Mouse (Mus musculus) 3134 (cell line): ENCODE measurements around the gene Prnd.

Experiments used
- DNase-seq: peaks from one replicate; pipeline ENCODE4 v3.0.0-alpha.2; 2011; ENCODE audit warnings: low spot score; ENCODE audit not compliant: insufficient read length; ENCODE audit errors: extremely low read depth

Prnd gene

DNA sequence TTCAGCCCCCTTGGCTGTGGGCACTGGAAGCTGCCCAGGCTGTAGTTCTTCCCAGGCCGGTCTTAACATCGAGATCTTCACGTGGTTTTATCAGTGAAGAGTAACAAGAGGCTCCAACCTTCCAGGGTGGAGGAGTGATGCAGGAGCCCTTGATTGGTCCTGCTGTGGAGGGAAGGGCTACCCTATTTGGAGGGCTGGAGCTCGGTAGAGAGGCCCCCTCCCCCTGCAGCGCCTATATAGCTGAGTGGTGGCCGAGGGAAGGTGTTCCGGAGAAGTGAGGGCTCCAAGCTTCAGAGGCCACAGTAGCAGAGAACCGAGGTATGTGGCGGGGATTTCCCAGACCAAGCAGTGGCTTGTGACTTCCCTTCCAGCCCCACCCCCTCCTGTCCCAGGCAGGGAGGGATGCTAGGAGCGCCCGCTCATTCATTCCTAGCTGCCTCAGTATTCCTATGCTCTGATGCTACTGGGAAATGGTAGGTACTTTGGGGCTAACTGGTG lies at the start of gene Prnd:
Prnd (plus strand) TSS at position 264 of the 498 bp plus-strand sequence.
- DNase-seq = peak; percentile 70

DNA sequence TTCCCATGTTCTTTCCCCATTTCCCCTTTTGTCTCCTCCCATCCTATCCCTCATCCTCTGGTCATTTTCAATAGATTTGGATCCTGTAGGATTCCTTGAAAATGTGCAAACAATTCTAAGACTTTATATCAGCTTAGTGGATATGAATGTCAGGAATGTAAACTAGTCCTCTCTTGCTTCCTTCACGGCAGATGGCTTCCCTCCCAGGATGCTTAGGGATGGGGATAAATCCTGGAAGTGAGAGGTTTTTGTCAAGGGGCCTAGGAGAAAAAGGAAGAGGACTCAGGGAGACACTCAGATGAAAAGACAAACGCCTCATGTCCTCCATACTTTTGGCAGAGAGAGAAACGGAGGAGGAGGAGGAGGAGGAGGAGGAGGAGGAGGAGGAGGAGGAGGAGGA lies 48.2 kb upstream of the Prnd start:
- no peak for DNase-seq

DNA sequence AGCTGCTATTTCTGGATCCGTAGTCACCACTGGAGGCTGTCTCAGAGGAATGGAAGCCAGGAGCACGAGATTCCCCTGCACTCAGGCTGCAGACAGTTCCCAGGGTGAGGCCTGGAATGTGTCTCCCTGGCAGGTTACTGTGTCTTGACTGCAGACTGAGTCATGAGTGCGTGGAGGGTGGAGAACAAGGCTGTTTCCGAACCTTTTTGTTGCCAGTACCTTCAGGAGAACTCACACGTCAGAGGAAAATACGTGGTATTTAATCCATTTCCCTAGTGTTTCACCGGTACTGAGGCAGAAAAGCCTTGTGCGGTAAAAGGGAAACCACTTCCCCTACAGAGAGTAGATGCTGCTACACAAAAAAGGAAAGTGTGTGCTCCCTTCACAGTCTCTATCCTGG lies 47.8 kb upstream of the Prnd start:
- peak; percentile 75 for DNase-seq

DNA sequence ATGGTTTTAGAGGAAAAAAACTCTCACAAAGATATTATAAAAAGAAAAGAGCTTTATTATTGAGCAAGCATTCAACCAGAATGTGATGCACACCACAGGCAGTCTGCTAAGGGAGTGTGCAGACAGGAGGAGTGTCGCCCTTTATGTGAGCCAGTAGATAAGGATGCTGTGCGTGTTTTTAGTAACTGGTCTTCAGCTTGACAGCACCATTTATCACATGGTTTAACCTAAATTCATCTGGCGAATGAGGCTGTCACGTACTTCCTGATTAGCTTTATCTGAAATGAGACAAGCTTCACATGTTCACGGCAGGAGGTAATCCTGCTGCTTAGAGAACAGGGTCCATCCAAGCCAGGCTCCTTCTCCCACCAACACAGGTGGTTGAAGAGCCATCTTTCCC lies 45.6 kb upstream of the Prnd start:
- DNase-seq = no peak

DNA sequence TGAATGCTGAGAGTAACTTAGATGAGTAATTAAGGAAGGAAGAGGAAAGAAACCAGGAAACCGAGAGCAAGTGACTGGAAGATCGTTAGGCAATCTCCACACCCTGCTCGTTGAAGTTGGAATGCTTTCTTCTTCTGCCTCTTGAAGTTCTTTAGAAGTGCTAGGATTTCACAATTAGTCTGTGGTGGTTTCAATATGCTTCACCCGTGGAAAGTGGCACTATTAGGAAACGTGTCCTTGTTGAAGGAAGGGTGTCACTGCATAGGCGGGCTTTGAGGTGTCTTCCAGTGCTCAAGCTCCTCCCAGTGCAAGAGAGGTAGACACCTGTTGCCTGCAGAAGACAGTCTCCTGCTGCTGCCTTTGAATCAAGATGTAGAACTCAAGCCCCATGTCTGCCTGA lies 44.9 kb upstream of the Prnd start:
- no peak for DNase-seq

DNA sequence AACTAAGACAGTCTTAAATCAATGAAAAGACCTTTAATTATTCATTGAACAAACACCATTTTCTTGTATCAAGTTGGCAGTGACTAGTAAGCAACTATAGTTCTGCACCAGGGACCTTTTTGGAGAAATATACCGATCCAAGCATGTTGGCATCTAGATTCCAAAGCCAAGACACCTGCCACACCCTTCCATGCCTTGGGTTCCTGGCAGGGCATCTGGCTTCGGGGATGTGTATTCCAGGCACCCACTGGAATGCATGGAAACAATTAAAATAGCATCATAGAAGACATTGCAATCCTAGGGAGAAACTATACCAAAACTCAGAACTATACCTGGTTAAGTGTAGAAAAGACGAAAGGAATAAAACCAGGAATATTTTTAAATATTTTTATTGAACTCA lies 44.4 kb upstream of the Prnd start:
- no peak for DNase-seq

DNA sequence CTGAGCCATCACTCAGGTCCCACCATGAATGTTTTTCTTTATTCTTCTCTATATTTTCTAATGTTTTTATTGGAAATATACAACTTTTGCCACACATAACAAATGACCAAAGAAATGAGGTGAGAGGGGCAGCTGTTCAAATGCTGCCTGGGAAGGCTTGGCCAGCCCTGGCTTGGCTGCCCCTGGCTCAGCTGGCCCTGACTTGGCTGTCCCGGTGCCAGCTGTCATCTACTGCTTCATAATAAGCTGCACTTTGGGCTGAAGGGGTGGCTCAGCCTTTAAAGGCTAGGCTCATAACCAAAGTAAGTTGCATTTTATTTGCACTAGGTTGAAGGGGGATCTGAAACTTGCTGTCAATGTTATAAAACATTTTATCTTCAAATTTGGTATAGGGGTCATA lies 43.8 kb upstream of the Prnd start:
- DNase-seq = peak; percentile 18

DNA sequence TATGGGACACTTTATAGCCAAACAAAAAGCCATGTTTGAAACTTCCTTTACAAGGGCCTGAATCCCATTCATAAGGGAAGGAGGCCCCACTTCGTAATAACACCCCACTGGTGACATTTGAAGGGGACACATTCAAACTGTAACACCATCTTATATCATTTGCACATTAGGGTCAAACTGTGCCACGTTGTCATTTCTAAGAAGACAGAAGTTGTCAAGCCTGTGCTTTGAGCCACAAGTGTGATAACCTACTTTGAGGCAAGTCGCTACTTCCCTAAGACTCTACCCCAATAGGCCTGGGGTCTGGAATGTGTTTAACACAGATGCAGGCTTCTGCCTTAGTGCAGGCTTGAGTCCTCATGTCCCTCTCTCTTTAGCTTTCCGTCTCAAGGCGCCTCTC lies 43.4 kb upstream of the Prnd start:
- DNase-seq = no peak

DNA sequence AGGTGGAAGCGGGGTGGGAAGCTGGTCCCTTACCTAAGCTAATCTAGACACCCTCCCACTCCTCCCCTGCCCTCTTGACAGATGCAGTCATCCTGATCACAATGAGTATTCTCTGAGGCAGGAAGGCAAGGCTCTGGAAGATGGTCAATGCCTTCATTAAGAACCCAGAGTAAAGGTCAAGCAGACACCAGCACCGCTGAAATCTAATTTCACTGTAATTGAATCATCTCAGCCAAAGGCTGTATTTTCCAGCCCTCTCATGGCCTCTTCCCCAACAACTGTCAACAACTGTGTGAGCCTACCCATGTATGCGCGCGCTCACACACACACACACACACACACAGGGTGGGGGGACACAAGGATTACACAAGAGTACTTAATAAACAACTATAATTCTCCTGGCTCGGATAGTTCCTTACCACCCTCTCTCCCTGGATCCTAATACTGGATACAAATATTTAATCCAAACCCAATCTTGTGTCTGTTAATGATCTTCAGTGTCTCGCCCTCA lies 42.3 kb upstream of the Prnd start:
- no peak for DNase-seq

DNA sequence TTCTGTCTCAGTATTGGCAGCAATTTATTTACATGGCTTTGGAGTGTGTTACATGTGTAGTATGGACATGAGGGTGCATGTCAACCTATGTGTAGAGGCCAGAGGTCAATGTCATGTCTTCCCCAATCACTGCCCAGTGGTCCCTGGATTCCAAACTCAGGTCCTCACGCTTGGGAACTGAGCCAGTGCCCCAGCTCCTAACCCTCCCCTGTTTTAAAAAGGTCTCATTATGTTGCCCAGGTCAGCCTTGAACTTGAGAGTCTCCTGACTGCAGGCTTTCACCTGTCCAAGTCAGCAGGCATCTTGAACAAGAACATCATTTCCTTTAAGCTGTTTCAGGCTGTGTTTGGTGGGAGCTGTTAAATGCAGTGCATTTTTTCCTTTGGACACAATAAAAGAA lies 41.8 kb upstream of the Prnd start:
- no peak for DNase-seq

DNA sequence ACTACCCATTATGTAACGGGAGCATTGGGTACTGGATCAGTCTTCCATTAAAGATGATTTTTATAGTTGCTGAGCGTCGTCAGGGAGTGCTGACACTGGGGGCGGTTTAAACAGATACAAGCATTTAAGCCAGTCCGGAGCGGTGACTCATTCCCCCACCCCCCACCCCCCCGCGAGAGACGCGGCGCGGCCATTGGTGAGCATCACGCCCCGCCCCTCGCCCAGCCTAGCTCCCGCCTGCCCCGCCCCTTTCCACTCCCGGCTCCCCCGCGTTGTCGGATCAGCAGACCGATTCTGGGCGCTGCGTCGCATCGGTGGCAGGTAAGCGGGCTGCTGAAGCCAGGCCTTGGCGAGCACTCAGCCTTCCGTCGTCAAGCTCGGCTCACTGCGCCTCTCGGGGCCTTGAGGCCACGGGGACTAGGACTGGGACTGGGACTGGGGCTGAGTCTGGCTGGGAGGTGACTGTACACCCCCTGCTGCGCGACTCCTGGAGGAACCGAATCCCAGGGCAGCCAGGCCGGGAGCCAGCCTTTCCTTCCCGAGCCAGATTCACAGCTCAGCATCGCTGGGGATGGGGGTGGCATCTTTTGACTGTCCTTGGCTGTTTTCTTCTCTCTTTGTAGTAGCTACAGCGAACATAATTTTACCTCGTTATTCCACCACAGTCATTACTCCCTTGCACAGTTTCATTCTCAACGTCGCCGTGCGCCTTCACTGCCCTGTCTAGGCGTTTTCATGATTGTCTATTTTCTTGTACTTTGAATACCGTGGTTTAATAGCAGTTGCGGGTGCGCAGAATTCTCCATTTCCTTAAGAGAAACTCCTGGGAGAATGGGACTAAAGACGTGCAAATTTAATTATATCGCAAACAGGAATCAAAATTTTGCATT lies 40.7 kb upstream of the Prnd start, which contains the start of the genes Prnp and Prn:
Prnp (plus strand) TSS at position 246 of the 890 bp plus-strand sequence.
Prn (plus strand) TSS at position 275 of the 890 bp plus-strand sequence.
- peak; percentile 96 for DNase-seq

DNA sequence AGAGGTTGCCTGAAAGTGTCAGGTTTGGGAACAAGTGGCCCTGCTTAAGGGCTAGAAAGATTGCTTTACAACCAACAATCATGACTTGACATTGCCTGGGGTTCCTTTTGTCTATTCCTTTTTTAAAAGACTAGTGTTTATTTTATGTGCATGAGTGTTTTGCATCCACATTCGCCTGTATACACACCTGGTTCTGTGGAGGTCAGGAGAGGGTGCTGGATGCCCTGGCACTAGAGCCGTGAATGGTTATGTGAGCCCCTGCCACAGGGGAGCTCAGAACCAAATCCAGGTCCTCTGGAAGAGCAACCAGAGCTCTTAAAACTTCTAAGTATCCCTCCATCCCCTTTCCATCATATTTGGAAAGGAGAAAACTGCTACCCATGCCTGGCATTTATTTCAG lies 39.8 kb upstream of the Prnd start:
- no peak for DNase-seq

DNA sequence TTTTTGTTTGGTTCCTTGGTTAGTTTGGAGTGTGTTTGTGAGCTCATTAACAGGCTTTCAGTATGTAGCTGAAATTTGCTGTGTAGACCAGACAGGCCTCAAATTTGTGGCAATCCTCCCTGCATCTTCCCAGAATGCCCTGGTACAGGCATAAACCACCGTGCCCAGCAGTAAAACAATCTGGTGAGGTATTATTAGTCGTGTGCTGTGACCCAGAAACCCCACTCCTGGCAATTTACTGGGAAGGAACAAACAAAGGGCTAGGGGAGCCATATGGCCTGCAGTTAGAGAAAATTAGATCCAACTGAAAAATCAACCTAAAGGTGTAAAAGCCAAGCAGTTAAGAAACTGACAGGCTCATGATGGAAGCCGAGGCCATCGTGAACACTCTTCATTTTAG lies 39.3 kb upstream of the Prnd start:
- DNase-seq = no peak

DNA sequence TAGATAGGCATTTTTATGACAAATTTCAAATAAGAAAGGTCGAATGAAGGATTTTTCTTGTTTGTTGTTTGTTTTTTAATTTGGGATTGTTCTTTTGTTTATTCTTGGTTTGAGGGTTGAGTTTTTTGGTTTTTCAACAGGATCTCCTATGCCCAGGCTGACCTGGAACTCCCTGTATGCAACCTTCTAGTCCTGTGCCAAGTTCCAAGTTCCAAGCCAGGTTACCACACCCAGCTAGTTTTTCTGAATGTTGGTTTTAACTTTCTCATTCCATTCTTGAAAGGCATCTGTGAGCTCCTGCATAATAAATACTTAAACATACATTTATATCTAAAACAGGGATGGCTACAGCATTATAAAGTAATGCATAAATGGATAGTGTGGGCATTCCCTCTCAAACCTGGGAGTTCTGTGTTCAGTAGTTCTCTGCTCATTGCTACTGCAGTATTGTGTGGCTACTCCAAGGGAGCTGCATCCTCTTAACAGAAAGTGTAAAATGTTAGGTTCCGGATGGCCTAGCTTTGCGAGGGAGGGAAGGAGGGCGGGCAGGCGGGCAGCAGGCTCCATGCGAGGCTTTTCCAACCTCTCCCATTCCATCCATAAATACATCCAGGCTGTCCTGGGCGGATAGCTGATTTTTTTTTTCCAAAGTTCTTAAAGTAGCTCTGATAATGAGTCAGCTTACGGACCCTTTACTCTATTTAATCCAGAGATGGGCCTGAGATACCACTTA lies 38.0 kb upstream of the Prnd start:
- no peak for DNase-seq

DNA sequence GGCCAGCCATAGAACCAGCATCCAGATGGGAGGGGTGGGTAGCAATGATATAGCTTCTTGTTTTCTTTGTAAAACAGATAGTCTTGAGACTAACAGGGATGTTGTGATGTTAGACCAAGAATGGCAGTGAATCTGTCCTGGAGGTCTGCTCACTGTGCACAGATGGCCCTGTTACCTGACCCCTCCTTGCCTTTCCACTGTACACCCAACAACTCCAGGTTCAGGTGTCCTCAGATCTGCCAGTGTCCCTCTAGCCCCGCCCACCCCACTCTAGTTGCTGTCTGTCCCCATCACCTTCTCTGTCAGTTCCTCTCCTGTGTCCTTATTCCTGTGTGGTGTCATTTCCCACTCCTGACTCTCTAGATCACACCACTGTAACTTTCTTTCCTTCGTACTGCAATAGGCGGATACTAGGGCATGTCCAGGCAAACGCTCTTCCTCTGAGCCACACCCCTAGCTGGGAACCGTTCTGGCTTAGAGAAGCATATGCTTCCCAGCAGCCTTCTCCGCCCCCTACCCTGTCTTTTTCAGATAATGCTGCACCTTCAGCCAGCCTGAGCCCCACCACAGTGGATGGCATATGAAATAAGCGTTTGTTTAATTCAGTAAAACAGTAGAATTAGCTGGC lies 18.3 kb upstream of the Prnd start:
- no peak for DNase-seq

DNA sequence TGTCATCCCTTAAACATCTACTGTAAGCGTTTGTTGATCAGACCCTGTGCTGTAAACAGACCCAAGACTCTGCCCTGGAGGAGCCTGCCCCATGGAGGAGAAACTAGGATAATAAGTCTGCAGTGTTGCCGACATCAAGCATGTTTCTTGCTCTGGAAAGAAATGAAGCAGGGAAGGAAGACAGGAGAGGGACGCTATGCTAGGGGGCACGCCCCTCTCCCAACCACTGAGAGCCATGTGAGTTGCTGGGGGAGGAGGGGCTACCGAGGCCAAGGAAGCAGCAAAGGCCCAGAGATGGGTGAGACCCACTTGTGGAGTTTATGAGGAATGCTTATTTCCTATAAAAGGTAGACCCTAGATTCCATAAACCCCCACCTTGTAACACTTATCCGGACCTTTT lies 17.6 kb upstream of the Prnd start:
- DNase-seq = no peak

DNA sequence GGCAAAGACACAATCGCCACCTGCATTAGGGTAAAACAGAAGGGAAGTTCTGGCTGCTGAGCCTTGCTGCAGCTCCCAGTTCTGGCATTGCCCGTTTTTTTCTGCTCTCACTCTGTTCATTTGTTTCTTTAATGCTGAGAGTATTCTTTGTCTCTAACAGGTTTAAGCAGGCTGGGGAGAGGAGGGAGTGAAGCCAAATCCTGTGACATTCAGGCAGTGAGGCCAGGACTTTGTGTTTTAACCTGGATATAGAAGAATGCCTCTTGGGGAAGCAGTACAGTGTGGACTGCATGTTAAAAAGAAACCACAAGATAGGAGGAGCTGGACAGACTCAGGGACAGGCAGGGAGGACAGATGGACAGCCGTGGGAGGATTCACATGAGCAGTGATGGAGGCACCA lies 17.1 kb upstream of the Prnd start:
- DNase-seq = no peak

DNA sequence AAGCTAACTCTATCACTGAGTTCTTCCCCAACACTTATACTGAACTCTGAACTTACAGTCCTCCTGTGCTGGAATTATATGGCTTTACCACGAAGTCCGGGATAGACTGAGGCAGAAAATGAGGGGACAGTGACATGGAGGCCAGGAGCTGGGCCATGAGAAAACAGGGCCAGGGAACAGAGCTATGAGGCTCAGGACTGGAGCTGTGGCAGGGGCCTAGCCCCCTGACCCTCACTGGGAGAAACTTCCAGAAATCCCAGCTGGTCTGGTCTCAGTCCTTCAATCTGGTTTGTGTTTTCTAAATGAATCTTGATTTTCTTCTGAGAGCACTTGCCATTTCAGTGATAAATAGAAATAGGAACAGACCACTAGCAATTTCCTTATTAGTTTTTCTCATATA lies 16.4 kb upstream of the Prnd start:
- DNase-seq = no peak

DNA sequence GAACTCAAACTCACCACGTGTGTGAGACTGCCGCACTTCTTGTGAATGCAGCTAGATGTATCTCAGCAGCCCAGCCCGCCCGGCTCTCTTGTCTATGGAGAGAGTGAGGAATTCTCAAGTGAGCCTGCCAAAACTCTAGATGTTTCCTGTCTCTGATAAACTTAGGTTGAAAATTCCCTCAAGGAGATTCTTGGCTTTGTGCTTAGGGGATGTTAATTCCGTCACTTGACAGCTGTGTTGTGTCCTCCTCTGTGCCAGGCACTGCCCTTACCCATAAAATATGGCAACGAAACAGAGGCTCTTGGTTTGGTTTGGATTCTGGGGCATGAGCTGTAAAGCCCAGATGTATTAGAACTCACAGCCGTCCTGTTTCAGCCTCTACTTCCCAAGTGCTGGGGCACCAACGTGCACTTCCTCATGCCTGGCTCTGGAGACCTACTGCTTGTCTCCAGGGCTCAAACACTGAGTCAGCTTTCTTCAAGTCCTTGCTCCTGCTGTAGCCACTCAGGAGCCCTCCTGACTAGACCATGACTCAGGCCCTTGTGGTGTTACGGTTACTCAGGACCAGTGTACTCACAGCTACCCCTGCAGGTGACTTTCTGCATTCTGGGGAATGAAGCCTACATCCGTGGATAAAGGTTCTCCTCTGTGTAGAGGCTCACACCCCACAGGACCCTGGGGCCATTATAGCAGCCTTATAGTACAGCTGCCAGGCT lies 15.1 kb upstream of the Prnd start:
- DNase-seq = peak; percentile 65

DNA sequence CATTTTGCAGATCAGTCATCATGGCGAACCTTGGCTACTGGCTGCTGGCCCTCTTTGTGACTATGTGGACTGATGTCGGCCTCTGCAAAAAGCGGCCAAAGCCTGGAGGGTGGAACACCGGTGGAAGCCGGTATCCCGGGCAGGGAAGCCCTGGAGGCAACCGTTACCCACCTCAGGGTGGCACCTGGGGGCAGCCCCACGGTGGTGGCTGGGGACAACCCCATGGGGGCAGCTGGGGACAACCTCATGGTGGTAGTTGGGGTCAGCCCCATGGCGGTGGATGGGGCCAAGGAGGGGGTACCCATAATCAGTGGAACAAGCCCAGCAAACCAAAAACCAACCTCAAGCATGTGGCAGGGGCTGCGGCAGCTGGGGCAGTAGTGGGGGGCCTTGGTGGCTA lies 14.3 kb upstream of the Prnd start:
- no peak for DNase-seq
